Mouse (Mus musculus): Measurements from ENCODE around the gene Ddx3x.
"Not testable (repeated sequence)": the region's sequence is repeated elsewhere in the genome, so short reads cannot be mapped to it uniquely, and the experiment has no call there.

Ddx3x gene

DNA sequence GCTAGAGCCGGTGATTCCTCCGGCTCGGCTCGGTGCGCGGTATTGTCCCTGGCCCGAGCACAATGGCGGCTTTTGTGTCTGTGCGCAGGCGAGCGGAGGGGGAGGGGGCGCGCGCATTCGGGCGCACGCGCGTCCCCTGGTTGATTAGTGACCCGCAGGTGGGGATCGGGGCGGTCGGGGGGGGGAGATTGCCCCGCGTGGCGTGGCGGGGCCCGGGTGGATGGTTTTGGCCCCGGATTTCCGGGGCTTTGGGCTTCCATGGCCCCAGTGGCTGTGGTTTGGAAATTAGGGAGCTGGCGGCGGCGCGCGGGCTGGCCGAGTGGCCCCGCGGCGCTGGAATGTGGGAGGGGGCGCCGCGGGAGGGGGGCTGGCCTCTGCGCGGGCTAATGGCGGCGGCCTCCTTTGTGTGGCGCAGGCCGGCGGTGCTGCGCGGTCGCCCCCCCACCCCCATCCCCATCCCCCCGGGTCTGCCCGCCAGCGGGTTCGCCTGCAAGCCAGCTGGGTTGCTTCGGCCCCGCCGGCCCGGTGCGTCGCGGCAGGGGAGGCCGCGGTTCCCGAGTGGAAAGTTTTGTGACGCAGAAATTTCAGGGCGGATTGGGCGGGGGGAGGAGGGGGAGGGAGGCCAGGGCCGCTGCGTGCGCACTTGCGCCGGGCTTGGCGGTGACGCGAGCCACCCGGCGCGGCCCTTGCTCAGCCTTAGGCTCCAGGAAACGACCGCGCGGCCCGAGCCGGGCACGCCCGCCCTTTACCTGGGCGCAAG lies 739 bp downstream of the Ddx3x start:
- DNase-seq, result peak; percentile 80

- no peak for DNase-seq
Measured at GRCm38 (mm10) chrX:13282089-13282850, 1.5 kb downstream of the Ddx3x start.

DNA sequence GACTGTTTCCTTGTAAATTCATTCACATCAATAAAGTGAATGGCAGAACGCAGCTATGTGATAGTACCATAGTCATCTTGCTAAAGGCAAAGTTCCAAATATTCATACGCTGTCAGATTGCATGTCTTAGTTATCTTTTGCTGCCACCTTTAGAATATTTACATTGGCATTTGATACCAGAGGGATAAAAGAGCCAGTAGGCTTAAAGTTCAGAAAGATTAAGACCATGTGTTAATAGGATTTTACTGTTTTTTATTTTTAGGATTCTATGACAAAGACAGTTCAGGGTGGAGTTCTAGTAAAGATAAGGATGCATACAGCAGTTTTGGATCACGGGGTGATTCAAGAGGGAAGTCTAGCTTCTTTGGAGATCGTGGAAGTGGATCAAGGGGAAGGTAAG lies 5.0 kb downstream of the Ddx3x start:
- DNase-seq, result no peak

- DNase-seq, result no peak
Measured at GRCm38 (mm10) chrX:13294505-13295228, 13.9 kb downstream of the Ddx3x start.

GRCm38 (mm10) chrX:13295229-13295571 lies 14.4 kb downstream of the Ddx3x start:
- DNase-seq, result no peak

DNA sequence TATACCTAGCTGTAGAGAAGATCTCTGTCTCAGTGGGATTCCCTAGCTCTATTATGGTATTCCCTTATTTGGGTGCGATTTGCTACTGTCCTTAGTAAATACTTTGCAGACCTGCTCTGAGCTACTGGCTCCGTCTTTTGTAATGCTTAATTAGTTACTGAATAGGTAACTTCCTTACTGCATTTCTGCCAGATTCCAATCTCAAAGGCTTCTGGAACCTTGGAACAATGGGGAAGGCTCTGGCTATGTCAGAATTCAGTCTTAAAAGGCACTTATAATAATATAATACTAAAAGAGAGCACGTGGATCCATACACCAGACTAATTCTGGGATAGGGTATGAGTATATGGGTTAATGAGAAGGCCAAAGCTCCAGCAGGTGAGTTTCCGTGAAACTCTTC lies 15.5 kb downstream of the Ddx3x start:
- DNase-seq, result not testable (repeated sequence)

GRCm38 (mm10) chrX:13306190-13306589 lies 25.4 kb downstream of the Ddx3x start:
- no peak for DNase-seq

- no peak for DNase-seq
Measured at GRCm38 (mm10) chrX:13311396-13311795, 30.6 kb downstream of the Ddx3x start.

GRCm38 (mm10) chrX:13329611-13330010 lies 48.8 kb downstream of the Ddx3x start:
- no peak for DNase-seq
